In genomic region chr10:119011511-119011910, GRCm38 (mm10) we compare ENCODE assay signal across 15 mouse cellular contexts.
A peak's percentile ranks its signal among the peaks of the same experiment; 100 is the strongest.
DNase-seq lines count a peak whose midpoint lies in the region; ATAC-seq and TF ChIP-seq lines count a peak whose summit lies in the region.
"Had no signal": no experiment of that assay in that cellular context is flagged by ENCODE, and none has a peak within 500 bp of the region (broad histone marks: within the 10 kb centered on the region; RNA-seq: fewer than 3 reads in every experiment).

No protein-coding gene starts in this region.

- H3K36me3 ChIP-seq in lung, postnatal 0 days (ENCODE audit: insufficient read depth, low read length): no peaks in the 10 kb centered on the region
- no peaks in the 10 kb centered on the region for H3K36me3 ChIP-seq in liver, embryonic 11.5 days (ENCODE audit: control insufficient read depth, insufficient read depth, low read length)
- H3K36me3 ChIP-seq: forebrain, embryonic 12.5 days; heart, embryonic 10.5 days; limb, embryonic 12.5 days; midbrain, embryonic 10.5 days; neural tube, embryonic 12.5 days had no signal

- ATAC-seq in lung, postnatal 0 days: no peak
- no peak for ATAC-seq in liver, embryonic 11.5 days (replicated peaks; ENCODE audit: low FRiP score)

- no peak for DNase-seq in lung, postnatal 0 days (ENCODE audit: low spot score)
- DNase-seq in lung, adult 18-20 months: no peak
- DNase-seq in liver, embryonic 11.5 days (ENCODE audit: low spot score): no peak
- DNase-seq in skeletal muscle tissue, adult 2 months (ENCODE audit: low read depth, low spot score): peak; percentile 52
- no peak for DNase-seq in cerebellum, adult 2 months
- no peak for DNase-seq in layer of hippocampus, postnatal 25 days (ENCODE audit: extremely low spot score in 1 of 2, low spot score in 1 of 2)
- no peak for DNase-seq in layer of hippocampus, adult 2 months (ENCODE audit: low spot score in 2 of 2)
- DNase-seq: heart, postnatal 14 days had no signal

- WGBS in lung, postnatal 0 days: 44% methylated on average over 6 of the region's 6 CpGs
- WGBS in liver, embryonic 11.5 days: 74% methylated on average over 6 of the region's 6 CpGs
- 90% methylated on average over 6 of the region's 6 CpGs for WGBS in cerebellum, adult 2 months

- H3K9ac ChIP-seq in lung, postnatal 0 days (replicated peaks; ENCODE audit: low read depth): no peak overlapping the region
- H3K9ac ChIP-seq in liver, embryonic 11.5 days (ENCODE audit: low read depth, low read length): no peak overlapping the region
- H3K9ac ChIP-seq: forebrain, embryonic 12.5 days; hindbrain, embryonic 14.5 days; limb, embryonic 12.5 days; neural tube, embryonic 12.5 days had no signal

- H3K27me3 ChIP-seq in lung, postnatal 0 days (replicated peaks; ENCODE audit: insufficient read depth, low read length): no peaks in the 10 kb centered on the region
- H3K27me3 ChIP-seq in liver, embryonic 11.5 days (replicated peaks; ENCODE audit: control insufficient read depth, insufficient read depth, low read length): no peaks in the 10 kb centered on the region
- no peaks in the 10 kb centered on the region; the same call in 1 of the 2 replicates for H3K27me3 ChIP-seq in cerebellum, adult 2 months (ENCODE audit: control insufficient read depth, insufficient read depth, low read length)
- H3K27me3 ChIP-seq: forebrain, embryonic 12.5 days; limb, embryonic 12.5 days; neural tube, embryonic 12.5 days had no signal

- no peak overlapping the region for H3K4me3 ChIP-seq in lung, postnatal 0 days (ENCODE audit: low read depth, low read length)
- no peak overlapping the region for H3K4me3 ChIP-seq in liver, embryonic 11.5 days (ENCODE audit: low read depth, low read length)
- no peak overlapping the region for H3K4me3 ChIP-seq in cerebellum, adult 2 months (replicated peaks; ENCODE audit: insufficient read depth, low read depth, low read length)
- no peak overlapping the region for H3K4me3 ChIP-seq in layer of hippocampus, adult 2 months
- H3K4me3 ChIP-seq: forebrain, embryonic 12.5 days; heart, embryonic 10.5 days; limb, embryonic 12.5 days; midbrain, embryonic 10.5 days; neural tube, embryonic 12.5 days had no signal

- peak overlapping the region; percentile 27; the same call in 1 of the 2 replicates for H3K4me2 ChIP-seq in lung, postnatal 0 days (replicated peaks; ENCODE audit: low read depth, low read length)
- H3K4me2 ChIP-seq in liver, embryonic 11.5 days: peak overlapping the region; percentile 42
- H3K4me2 ChIP-seq: forebrain, embryonic 12.5 days; hindbrain, embryonic 14.5 days; limb, embryonic 12.5 days; neural tube, embryonic 12.5 days had no signal

- H3K27ac ChIP-seq in lung, postnatal 0 days (ENCODE audit: low read length): peak overlapping the region; percentile 55
- 0 out of 2 replicates have a peak overlapping the region, but pooled peaks have one; percentile 28 for H3K27ac ChIP-seq in liver, embryonic 11.5 days (ENCODE audit: low read depth, low read length)
- no peak overlapping the region for H3K27ac ChIP-seq in cerebellum, adult 2 months (ENCODE audit: insufficient read depth, low read length)
- H3K27ac ChIP-seq in layer of hippocampus, adult 2 months: no peak overlapping the region
- H3K27ac ChIP-seq: forebrain, embryonic 12.5 days; heart, embryonic 10.5 days; hindbrain, embryonic 14.5 days; kidney, postnatal 0 days; limb, embryonic 12.5 days; midbrain, embryonic 10.5 days; neural tube, embryonic 12.5 days had no signal

- TF ChIP-seq CTCF in lung, postnatal 0 days (IDR thresholded peaks at IDR 0.05): no peak
- TF ChIP-seq CTCF in cerebellum, adult 2 months (IDR thresholded peaks at IDR 0.05; ENCODE audit: borderline replicate concordance, insufficient read depth, low read depth, low read length): no peak
- no peak for TF ChIP-seq CTCF in layer of hippocampus, adult 2 months (conservative IDR thresholded peaks at IDR 0.05)

- H3K4me1 ChIP-seq in lung, postnatal 0 days (ENCODE audit: insufficient read depth, low read depth, low read length): no peaks in the 10 kb centered on the region
- H3K4me1 ChIP-seq in liver, embryonic 11.5 days (replicated peaks; ENCODE audit: control insufficient read depth, insufficient read depth, low read length): no peaks in the 10 kb centered on the region
- H3K4me1 ChIP-seq in cerebellum, adult 2 months (ENCODE audit: control insufficient read depth, insufficient read depth, low read length): peaks cover 5% of the 10 kb centered on the region; the same call in 1 of the 2 replicates
- H3K4me1 ChIP-seq: forebrain, embryonic 12.5 days; midbrain, embryonic 10.5 days had no signal

- H3K9me3 ChIP-seq in lung, postnatal 0 days (ENCODE audit: low read length): no peaks in the 10 kb centered on the region
- H3K9me3 ChIP-seq in liver, embryonic 11.5 days (ENCODE audit: control insufficient read depth, low read length): no peaks in the 10 kb centered on the region
- H3K9me3 ChIP-seq: forebrain, embryonic 12.5 days; heart, embryonic 10.5 days; limb, embryonic 12.5 days; midbrain, embryonic 10.5 days; neural tube, embryonic 12.5 days had no signal

- no peak for TF ChIP-seq EP300 in lung, postnatal 0 days (IDR thresholded peaks at IDR 0.05)

- no peak for TF ChIP-seq POLR2A in cerebellum, adult 2 months (IDR thresholded peaks at IDR 0.05; ENCODE audit: borderline replicate concordance, insufficient read depth, low read length)

Comparison
In these comparisons a context has a peak if more than half of its experiments do, and no peak if none do; other contexts are left out.
1. H3K27ac ChIP-seq: peak in lung, postnatal 0 days (single experiment) and liver, embryonic 11.5 days (single experiment); none in cerebellum, adult 2 months (single experiment) and layer of hippocampus, adult 2 months (single experiment).